Mouse (Mus musculus) C2C12 (cell line): ENCODE results near the gene Ppm1j. TPM values are rescaled to one million over a fixed set of nuclear protein-coding genes. Genes with fewer than 3 reads are reported as not detected.
"Not testable (repeated sequence)": the region's sequence is repeated elsewhere in the genome, so short reads cannot be mapped to it uniquely, and the experiment has no call there.

ENCODE experiments used
- H3K27me3 ChIP-seq: one replicate; pipeline ENCODE4 v1.6.1; 2011; ENCODE audit not compliant: control insufficient read depth, insufficient read depth, insufficient read length
- H3K36me3 ChIP-seq: one replicate; pipeline ENCODE4 v1.6.1; 2011; ENCODE audit not compliant: control insufficient read depth, insufficient read depth
- H3K4me3 ChIP-seq: one replicate; pipeline ENCODE4 v1.5.1; 2011; ENCODE audit warnings: mild to moderate bottlenecking, control low read depth; ENCODE audit not compliant: poor library complexity, insufficient read depth, severe bottlenecking
- H3K79me2 ChIP-seq: one replicate; pipeline ENCODE4 v1.6.1; 2011; ENCODE audit not compliant: control insufficient read depth, insufficient read depth
- H3K79me3 ChIP-seq: one replicate; pipeline ENCODE4 v1.6.1; 2011; ENCODE audit warnings: low read depth, control low read depth
- H3ac ChIP-seq: one replicate; pipeline ENCODE3; 2011; ENCODE audit warnings: low read depth; ENCODE audit not compliant: control insufficient read depth, insufficient read length
- CEBPB ChIP-seq: IDR thresholded peaks from one replicate; pipeline ENCODE4 v1.6.1; 2011; ENCODE audit warnings: low read depth, mild to moderate bottlenecking, control low read depth, moderate library complexity
- CTCF ChIP-seq: IDR thresholded peaks from one replicate; pipeline ENCODE4 v1.5.1; 2011; ENCODE audit not compliant: control insufficient read depth, insufficient read depth, insufficient read length
- FOSL1 ChIP-seq: IDR thresholded peaks from one replicate; pipeline ENCODE4 v1.8.0; 2011; ENCODE audit warnings: mild to moderate bottlenecking, low read length; ENCODE audit not compliant: poor library complexity, insufficient read depth, severe bottlenecking
- MAX ChIP-seq: IDR thresholded peaks from one replicate; pipeline ENCODE4 v1.6.1; 2011; ENCODE audit warnings: mild to moderate bottlenecking, control low read depth
- MYOD1 ChIP-seq: IDR thresholded peaks from one replicate; pipeline ENCODE4 v1.6.1; 2011; ENCODE audit warnings: low read depth; ENCODE audit not compliant: control insufficient read depth, insufficient read length
- MYOG ChIP-seq: IDR thresholded peaks from one replicate; pipeline ENCODE4 v1.6.1; 2011; ENCODE audit not compliant: control insufficient read depth, insufficient read length; ENCODE audit errors: extremely low read depth
- USF1 ChIP-seq: IDR thresholded peaks from one replicate; pipeline ENCODE4 v1.6.1; 2011; ENCODE audit warnings: low read depth, mild to moderate bottlenecking, control low read depth, moderate library complexity
- polyA plus RNA-seq: library from polyadenylated mRNA; unstranded; fragments of >200 nt; fragmentation: generic; extraction: Trizol; gene quantifications from one replicate; pipeline ENCODE4 v1.2.1, GENCODE M21; 2012; ENCODE audit warnings: missing spikeins

Ppm1j gene
- polyA plus RNA-seq, 1 experiment = 0.08 TPM

- no peaks in the 10 kb centered on the region for H3K36me3 ChIP-seq
- TF ChIP-seq CEBPB = no peak
- no peak for TF ChIP-seq MYOD1
- no peak for TF ChIP-seq USF1
- peak; percentile 2 for TF ChIP-seq CTCF
- no peak overlapping the region for H3ac ChIP-seq
- peaks cover 8% of the 10 kb centered on the region for H3K27me3 ChIP-seq
- no peaks in the 10 kb centered on the region for H3K79me2 ChIP-seq
- no peaks in the 10 kb centered on the region for H3K79me3 ChIP-seq
- no peak overlapping the region for H3K4me3 ChIP-seq
Measured at GRCm38 (mm10) chr3:104758406-104758805, 22.4 kb upstream of the Ppm1j start.

GRCm38 (mm10) chr3:104758869-104759268, 22.0 kb upstream of the Ppm1j start:
- no peak overlapping the region for H3ac ChIP-seq
- TF ChIP-seq MYOG = no peak
- TF ChIP-seq CEBPB = no peak
- no peak for TF ChIP-seq MYOD1
- no peak for TF ChIP-seq FOSL1
- no peak for TF ChIP-seq CTCF
- TF ChIP-seq MAX = no peak
- no peak for TF ChIP-seq USF1
- H3K4me3 ChIP-seq = no peak overlapping the region
- H3K36me3 ChIP-seq = no peaks in the 10 kb centered on the region
- no peaks in the 10 kb centered on the region for H3K79me2 ChIP-seq
- H3K27me3 ChIP-seq = peaks cover 8% of the 10 kb centered on the region
- H3K79me3 ChIP-seq = no peaks in the 10 kb centered on the region

GRCm38 (mm10) chr3:104762103-104762863, 18.6 kb upstream of the Ppm1j start:
- not testable (repeated sequence) for H3ac ChIP-seq, H3K27me3 ChIP-seq, H3K36me3 ChIP-seq, H3K79me3 ChIP-seq, H3K4me3 ChIP-seq, H3K79me2 ChIP-seq

GRCm38 (mm10) chr3:104765021-104765420, 15.8 kb upstream of the Ppm1j start:
- H3K36me3 ChIP-seq = no peaks in the 10 kb centered on the region
- no peak overlapping the region for H3K4me3 ChIP-seq
- H3K79me3 ChIP-seq = no peaks in the 10 kb centered on the region
- TF ChIP-seq MYOD1 (no peak), CTCF (no peak), CEBPB (no peak), USF1 (no peak), MAX (no peak), FOSL1 (no peak), MYOG (no peak)
- peaks cover under 1% of the 10 kb centered on the region for H3K27me3 ChIP-seq
- H3K79me2 ChIP-seq = no peaks in the 10 kb centered on the region
- no peak overlapping the region for H3ac ChIP-seq

- Histone ChIP-seq H3K36me3 (no peaks in the 10 kb centered on the region), H3ac (no peak overlapping the region), H3K79me3 (no peaks in the 10 kb centered on the region), H3K27me3 (no peaks in the 10 kb centered on the region), H3K4me3 (no peak overlapping the region), H3K79me2 (no peaks in the 10 kb centered on the region)
- TF ChIP-seq MYOG (no peak), USF1 (no peak), FOSL1 (no peak), CTCF (no peak), MYOD1 (no peak), CEBPB (no peak)
Measured at GRCm38 (mm10) chr3:104767141-104767540, 13.7 kb upstream of the Ppm1j start.

- Histone ChIP-seq H3K27me3 (no peaks in the 10 kb centered on the region), H3K79me3 (no peaks in the 10 kb centered on the region), H3ac (no peak overlapping the region), H3K4me3 (no peak overlapping the region), H3K79me2 (no peaks in the 10 kb centered on the region), H3K36me3 (no peaks in the 10 kb centered on the region)
- TF ChIP-seq FOSL1 = no peak
- TF ChIP-seq MYOD1 = no peak
- no peak for TF ChIP-seq CTCF
- no peak for TF ChIP-seq USF1
- TF ChIP-seq MAX = no peak
- TF ChIP-seq CEBPB = no peak
- TF ChIP-seq MYOG = no peak
Measured at GRCm38 (mm10) chr3:104767716-104768115, 13.1 kb upstream of the Ppm1j start.

GRCm38 (mm10) chr3:104769135-104769534, 11.7 kb upstream of the Ppm1j start:
- Histone ChIP-seq H3K4me3 (no peak overlapping the region), H3K36me3 (no peaks in the 10 kb centered on the region), H3ac (no peak overlapping the region), H3K27me3 (no peaks in the 10 kb centered on the region), H3K79me3 (no peaks in the 10 kb centered on the region), H3K79me2 (no peaks in the 10 kb centered on the region)
- no peak for TF ChIP-seq MYOG
- no peak for TF ChIP-seq FOSL1
- TF ChIP-seq CTCF = no peak
- TF ChIP-seq USF1 = no peak
- no peak for TF ChIP-seq MAX
- TF ChIP-seq MYOD1 = no peak
- TF ChIP-seq CEBPB = no peak
